Mouse (Mus musculus): ENCODE results near the gene Rbm7.

GRCm38 (mm10) chr9:48501192-48501591 is 6.1 kb upstream of the Rbm7 start:
- TF ChIP-seq CHD1 (IDR thresholded peaks at IDR 0.05; ENCODE audit: low read depth, low read length) (no peak), EP300 (IDR thresholded peaks at IDR 0.05; ENCODE audit: low read depth in 1 of 2, low read length in 2 of 2) (no peak), E2F4 (IDR thresholded peaks at IDR 0.05; ENCODE audit: borderline replicate concordance, low read depth, low read length) (no peak), MYC (IDR thresholded peaks at IDR 0.05; ENCODE audit: low read depth, low read length) (no peak), TAL1 (IDR thresholded peaks at IDR 0.05; ENCODE audit: low read length) (no peak), ZC3H11A (IDR thresholded peaks at IDR 0.05; ENCODE audit: low read depth, low read length) (no peak), CTCF (IDR thresholded peaks at IDR 0.05 in 2 of 3, conservative IDR thresholded peaks at IDR 0.05 in 1 of 3; ENCODE audit: control insufficient read depth in 1 of 3, insufficient read depth in 1 of 3, low read depth in 2 of 3, low read length in 3 of 3, poor library complexity in 1 of 3, severe bottlenecking in 1 of 3) (no peak), POLR2AphosphoS2 (IDR thresholded peaks at IDR 0.05; ENCODE audit: low read length) (no peak), TCF12 (IDR thresholded peaks at IDR 0.05; ENCODE audit: low read depth, low read length) (no peak)
